Mouse (Mus musculus): Measurements from ENCODE around the gene Msl2.

Gene Msl2

DNA sequence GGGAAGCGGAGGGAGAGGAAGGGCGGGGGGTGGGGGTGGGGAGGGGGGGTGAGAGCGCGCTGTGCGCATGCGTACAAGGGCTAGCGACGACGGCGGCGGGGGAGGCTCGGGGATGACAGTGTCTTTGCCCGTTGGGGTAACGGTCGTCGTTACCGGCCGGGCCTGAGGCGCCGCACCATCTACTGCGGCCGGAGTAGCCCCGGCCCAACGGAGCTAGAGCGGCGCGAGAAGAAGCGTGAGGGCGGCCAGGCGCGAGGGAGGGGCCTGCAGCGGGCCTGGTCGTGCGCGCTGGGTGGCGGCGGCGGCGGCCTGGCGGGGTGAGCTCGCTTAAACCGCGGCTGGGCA lies at the start of gene Msl2:
TSS of gene Msl2 (plus strand) at position 115 of the 345 bp plus-strand sequence.
- Histone ChIP-seq H3K9me3 (ENCODE audit: low read length) (no peaks in the 10 kb centered on the region), H3K4me3 (replicated peaks; ENCODE audit: low read length) (peak within 1 kb of the TSS; percentile 94), H3K36me3 (ENCODE audit: insufficient read depth, low read length) (peaks cover 37% of the 10 kb centered on the region), H3K27me3 (ENCODE audit: insufficient read depth, low read length) (no peaks in the 10 kb centered on the region), H3K4me1 (replicated peaks; ENCODE audit: low read depth, low read length) (peaks cover 58% of the 10 kb centered on the region)
- TF ChIP-seq CTCF (conservative IDR thresholded peaks at IDR 0.05; ENCODE audit: low read length) (no peak), NANOG (IDR thresholded peaks at IDR 0.05; ENCODE audit: borderline replicate concordance, low read length) (no peak), POU5F1 (IDR thresholded peaks at IDR 0.05; ENCODE audit: borderline replicate concordance, low read length) (no peak)

DNA sequence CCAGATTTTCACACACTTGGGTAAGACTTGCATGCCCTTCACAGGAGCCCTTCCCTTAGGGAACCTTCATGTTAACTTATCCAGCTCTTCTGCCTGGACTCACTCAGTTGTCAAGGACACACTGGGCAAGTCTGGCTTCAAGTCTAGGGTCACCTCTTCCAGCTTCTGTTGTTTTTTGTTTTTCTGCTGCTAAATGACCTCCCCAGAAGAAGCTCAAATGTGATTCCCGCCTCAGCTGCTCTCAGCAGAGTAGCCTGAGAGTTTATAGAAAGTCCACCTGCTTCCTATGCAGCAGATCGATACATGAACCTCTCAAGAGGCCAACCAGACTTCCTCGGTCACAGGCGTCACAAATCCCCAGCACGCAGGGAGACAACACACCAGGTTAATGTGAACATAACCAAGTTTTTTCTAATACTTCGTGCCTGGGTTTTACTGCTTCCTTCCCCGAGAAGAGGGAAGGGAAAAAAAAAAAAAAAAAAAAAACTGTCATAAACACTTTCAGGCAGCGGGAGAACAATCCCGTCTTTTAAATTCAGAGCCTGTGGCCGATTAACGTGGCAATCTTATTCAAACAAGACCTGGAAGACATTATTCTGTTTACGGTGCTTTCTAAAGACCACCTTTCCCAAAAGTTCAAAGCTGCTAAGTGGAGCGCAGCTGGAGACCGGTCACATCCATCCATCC lies 40.0 kb upstream of the Msl2 start:
- 0 out of 2 replicates have a peak, but pooled peaks cover under 1% of the 10 kb centered on the region for H3K36me3 ChIP-seq (ENCODE audit: insufficient read depth, low read length)
- H3K4me1 ChIP-seq (replicated peaks; ENCODE audit: low read depth, low read length), result peaks cover 63% of the 10 kb centered on the region
- no peaks in the 10 kb centered on the region for H3K27me3 ChIP-seq (ENCODE audit: insufficient read depth, low read length)
- H3K9me3 ChIP-seq (ENCODE audit: low read length), result no peaks in the 10 kb centered on the region
- peak overlapping the region; percentile 84 for H3K4me3 ChIP-seq (replicated peaks; ENCODE audit: low read length)
- TF ChIP-seq CTCF (conservative IDR thresholded peaks at IDR 0.05; ENCODE audit: low read length) (no peak), POU5F1 (IDR thresholded peaks at IDR 0.05; ENCODE audit: borderline replicate concordance, low read length) (no peak), NANOG (IDR thresholded peaks at IDR 0.05; ENCODE audit: borderline replicate concordance, low read length) (peak; percentile 60; the same call in 1 of the 2 replicates)

DNA sequence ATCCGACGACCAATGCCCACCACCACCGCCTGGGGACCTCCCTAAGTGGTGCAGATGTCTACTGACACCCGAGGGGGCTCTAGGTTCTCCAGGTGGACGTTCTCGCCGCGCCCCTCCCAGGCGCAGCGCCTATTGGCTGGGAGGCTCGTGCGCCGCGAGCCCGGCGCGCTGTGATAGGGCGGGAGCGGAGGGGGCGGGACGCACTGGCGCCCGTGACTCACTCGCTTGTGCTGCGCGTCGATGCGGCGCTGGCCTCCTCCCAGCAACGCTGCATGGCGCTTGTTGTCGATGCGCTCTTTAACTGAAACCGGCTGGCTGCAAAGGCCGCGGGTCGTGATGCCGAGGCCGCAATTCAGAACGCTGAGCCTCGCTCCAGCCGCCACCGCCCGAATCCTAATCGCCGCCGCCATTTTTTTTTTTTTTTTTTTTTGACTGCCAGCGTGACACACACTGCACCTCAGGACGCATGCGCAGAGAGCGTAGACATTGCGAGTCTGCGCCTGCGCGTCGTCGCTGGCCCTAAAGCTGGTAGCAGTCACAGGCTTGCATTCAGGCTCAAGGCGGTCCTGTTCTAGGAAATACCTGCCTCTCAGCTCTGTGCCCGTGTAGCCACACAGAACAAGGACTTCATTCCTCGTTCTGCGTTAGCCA lies 39.3 kb upstream of the Msl2 start, which contains the start of gene Pccb:
TSS of gene Pccb (minus strand) at position 451 of the 651 bp plus-strand sequence.
- no peaks in the 10 kb centered on the region for H3K9me3 ChIP-seq (ENCODE audit: low read length)
- no peaks in the 10 kb centered on the region for H3K36me3 ChIP-seq (ENCODE audit: insufficient read depth, low read length)
- TF ChIP-seq POU5F1 (IDR thresholded peaks at IDR 0.05; ENCODE audit: borderline replicate concordance, low read length) (no peak), NANOG (IDR thresholded peaks at IDR 0.05; ENCODE audit: borderline replicate concordance, low read length) (no peak), CTCF (conservative IDR thresholded peaks at IDR 0.05; ENCODE audit: low read length) (no peak)
- H3K27me3 ChIP-seq (ENCODE audit: insufficient read depth, low read length), result no peaks in the 10 kb centered on the region
- H3K4me1 ChIP-seq (replicated peaks; ENCODE audit: low read depth, low read length), result peaks cover 65% of the 10 kb centered on the region
- H3K4me3 ChIP-seq (replicated peaks; ENCODE audit: low read length), result peak within 1 kb of the TSS; percentile 84

DNA sequence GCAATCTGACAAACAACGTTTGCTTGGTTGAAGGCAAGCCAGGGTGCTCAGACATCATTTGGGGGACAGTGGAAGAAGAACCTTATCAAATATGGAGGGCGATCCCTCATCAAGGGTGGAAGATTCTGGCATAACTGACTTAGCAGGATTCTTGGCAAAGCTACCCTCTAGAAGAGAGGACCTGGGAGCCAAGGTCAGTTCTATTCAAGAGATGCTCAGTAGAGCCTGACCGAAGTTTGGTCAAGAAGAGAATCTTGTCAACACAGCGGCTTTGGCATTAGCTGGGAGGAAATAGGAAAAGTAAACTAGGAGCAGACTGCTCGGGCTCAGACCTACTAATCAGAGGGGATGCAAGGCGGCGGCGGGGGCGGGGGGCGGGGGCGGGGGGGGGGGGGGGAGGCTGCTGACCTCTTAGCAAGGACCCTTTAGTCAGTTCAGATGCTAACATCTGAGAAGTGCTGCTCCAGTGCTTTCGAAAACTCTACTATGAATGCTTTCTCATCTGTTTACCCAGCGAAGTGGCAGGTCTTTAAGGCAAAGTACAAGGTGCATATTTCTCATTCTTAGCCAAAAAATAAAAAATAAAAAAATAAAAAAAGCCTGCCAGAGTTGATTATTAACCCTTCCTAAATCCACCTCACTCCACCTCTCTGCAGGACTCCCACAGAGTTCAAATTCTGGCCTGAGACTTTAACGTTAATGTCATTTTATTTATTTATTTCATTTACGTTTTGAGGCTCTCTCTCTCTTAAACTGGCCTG lies 37.9 kb upstream of the Msl2 start:
- Histone ChIP-seq H3K36me3 (ENCODE audit: insufficient read depth, low read length) (no peaks in the 10 kb centered on the region), H3K27me3 (ENCODE audit: insufficient read depth, low read length) (no peaks in the 10 kb centered on the region), H3K9me3 (ENCODE audit: low read length) (no peaks in the 10 kb centered on the region), H3K4me1 (replicated peaks; ENCODE audit: low read depth, low read length) (peaks cover 80% of the 10 kb centered on the region), H3K4me3 (replicated peaks; ENCODE audit: low read length) (no peak overlapping the region; the same call in 1 of the 2 replicates)
- TF ChIP-seq CTCF (conservative IDR thresholded peaks at IDR 0.05; ENCODE audit: low read length), result no peak
- no peak for TF ChIP-seq POU5F1 (IDR thresholded peaks at IDR 0.05; ENCODE audit: borderline replicate concordance, low read length)
- no peak for TF ChIP-seq NANOG (IDR thresholded peaks at IDR 0.05; ENCODE audit: borderline replicate concordance, low read length)

DNA sequence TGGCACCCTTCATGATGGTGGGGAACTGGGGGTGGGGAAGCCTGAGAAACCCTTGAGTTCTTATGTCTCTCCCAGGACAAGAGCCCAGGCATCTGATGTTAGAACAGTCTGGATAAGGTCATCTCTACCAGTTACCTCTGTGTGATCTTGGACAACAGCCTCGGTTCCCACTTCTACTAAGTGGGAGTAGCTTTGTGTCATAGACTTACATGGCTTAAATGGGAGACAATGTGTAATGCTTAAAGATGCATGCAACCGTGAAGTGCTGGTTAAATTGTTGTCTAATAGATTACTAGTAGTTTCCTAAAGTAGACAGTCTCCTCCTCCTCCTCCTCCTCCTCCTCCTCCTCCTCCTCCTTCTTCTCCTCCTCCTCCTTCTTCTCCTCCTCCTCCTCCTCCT lies 37.0 kb upstream of the Msl2 start:
- Histone ChIP-seq H3K4me1 (replicated peaks; ENCODE audit: low read depth, low read length) (peaks cover 81% of the 10 kb centered on the region), H3K4me3 (replicated peaks; ENCODE audit: low read length) (no peak overlapping the region), H3K9me3 (ENCODE audit: low read length) (no peaks in the 10 kb centered on the region), H3K27me3 (ENCODE audit: insufficient read depth, low read length) (no peaks in the 10 kb centered on the region), H3K36me3 (ENCODE audit: insufficient read depth, low read length) (no peaks in the 10 kb centered on the region)
- TF ChIP-seq NANOG (IDR thresholded peaks at IDR 0.05; ENCODE audit: borderline replicate concordance, low read length), result no peak
- no peak for TF ChIP-seq CTCF (conservative IDR thresholded peaks at IDR 0.05; ENCODE audit: low read length)
- no peak for TF ChIP-seq POU5F1 (IDR thresholded peaks at IDR 0.05; ENCODE audit: borderline replicate concordance, low read length)

DNA sequence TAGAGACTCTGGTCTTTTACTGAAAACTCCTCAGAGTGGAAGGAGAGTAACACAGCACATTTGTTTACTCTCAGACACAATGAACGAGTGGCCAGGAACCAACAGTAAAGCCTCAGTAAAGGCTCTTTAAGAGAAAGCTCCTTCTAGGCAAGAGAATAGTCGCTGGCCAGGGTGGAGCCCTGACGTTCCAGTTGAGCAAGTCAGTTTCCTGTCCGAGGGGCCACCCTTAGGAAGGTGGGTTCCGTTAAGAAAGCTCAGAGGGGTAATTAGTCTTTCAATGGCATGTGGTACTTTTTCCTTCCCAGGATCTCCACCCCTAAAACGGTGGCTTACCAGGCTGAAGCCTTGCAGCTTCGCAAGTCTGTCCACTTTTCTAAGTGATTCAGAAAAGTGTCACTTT lies 36.5 kb upstream of the Msl2 start:
- peaks cover 81% of the 10 kb centered on the region for H3K4me1 ChIP-seq (replicated peaks; ENCODE audit: low read depth, low read length)
- H3K4me3 ChIP-seq (replicated peaks; ENCODE audit: low read length), result peak overlapping the region; percentile 3; the same call in 1 of the 2 replicates
- no peak for TF ChIP-seq CTCF (conservative IDR thresholded peaks at IDR 0.05; ENCODE audit: low read length)
- no peak for TF ChIP-seq NANOG (IDR thresholded peaks at IDR 0.05; ENCODE audit: borderline replicate concordance, low read length)
- no peak for TF ChIP-seq POU5F1 (IDR thresholded peaks at IDR 0.05; ENCODE audit: borderline replicate concordance, low read length)
- no peaks in the 10 kb centered on the region for H3K27me3 ChIP-seq (ENCODE audit: insufficient read depth, low read length)
- no peaks in the 10 kb centered on the region for H3K36me3 ChIP-seq (ENCODE audit: insufficient read depth, low read length)
- H3K9me3 ChIP-seq (ENCODE audit: low read length), result no peaks in the 10 kb centered on the region

DNA sequence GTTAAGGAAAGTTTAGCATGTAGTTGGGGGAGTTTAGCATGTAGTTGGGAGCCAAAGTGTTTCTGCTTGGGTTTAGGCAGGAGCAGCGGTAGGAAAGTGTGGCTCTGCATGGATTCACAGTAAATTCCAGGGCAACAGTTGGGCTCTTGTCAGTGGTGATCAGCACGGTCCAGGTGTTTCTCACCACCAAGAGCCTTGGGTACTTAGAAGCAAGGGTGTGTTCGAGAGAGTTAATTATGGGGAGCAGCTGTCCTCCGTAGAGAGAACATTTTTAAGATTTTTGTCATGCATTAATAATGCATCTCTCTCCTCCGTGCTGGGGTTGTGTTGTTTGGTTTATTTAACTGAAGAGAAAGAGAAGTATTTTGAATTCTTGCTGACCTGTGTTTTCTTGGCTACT lies 35.3 kb upstream of the Msl2 start:
- H3K4me1 ChIP-seq (replicated peaks; ENCODE audit: low read depth, low read length), result peaks cover 84% of the 10 kb centered on the region
- no peak for TF ChIP-seq CTCF (conservative IDR thresholded peaks at IDR 0.05; ENCODE audit: low read length)
- TF ChIP-seq NANOG (IDR thresholded peaks at IDR 0.05; ENCODE audit: borderline replicate concordance, low read length), result no peak
- no peak for TF ChIP-seq POU5F1 (IDR thresholded peaks at IDR 0.05; ENCODE audit: borderline replicate concordance, low read length)
- H3K36me3 ChIP-seq (ENCODE audit: insufficient read depth, low read length), result no peaks in the 10 kb centered on the region
- no peaks in the 10 kb centered on the region for H3K27me3 ChIP-seq (ENCODE audit: insufficient read depth, low read length)
- H3K4me3 ChIP-seq (replicated peaks; ENCODE audit: low read length), result no peak overlapping the region
- H3K9me3 ChIP-seq (ENCODE audit: low read length), result no peaks in the 10 kb centered on the region

DNA sequence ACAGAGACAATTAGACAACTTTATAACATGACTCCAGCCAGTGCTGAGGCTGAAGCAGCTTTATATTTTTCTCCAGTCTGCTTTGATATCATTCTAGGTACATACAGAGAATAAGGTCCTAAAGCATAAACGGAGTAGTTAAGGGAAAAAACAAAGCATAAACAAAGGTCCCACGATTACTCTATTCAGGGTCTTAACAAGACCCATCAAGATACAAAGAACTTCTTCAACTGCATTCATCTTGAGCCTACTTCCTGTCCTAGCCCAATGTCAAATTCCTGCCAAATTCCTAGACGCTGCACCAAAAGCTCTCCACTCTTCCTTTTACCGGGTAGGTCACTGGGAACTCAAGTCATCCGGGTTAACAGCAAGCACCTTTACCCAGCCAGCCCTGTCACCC lies 32.4 kb upstream of the Msl2 start:
- Histone ChIP-seq H3K9me3 (ENCODE audit: low read length) (no peaks in the 10 kb centered on the region), H3K4me3 (replicated peaks; ENCODE audit: low read length) (peak overlapping the region; percentile 52), H3K4me1 (replicated peaks; ENCODE audit: low read depth, low read length) (peaks cover 81% of the 10 kb centered on the region), H3K36me3 (ENCODE audit: insufficient read depth, low read length) (no peaks in the 10 kb centered on the region), H3K27me3 (ENCODE audit: insufficient read depth, low read length) (no peaks in the 10 kb centered on the region)
- TF ChIP-seq NANOG (IDR thresholded peaks at IDR 0.05; ENCODE audit: borderline replicate concordance, low read length) (peak; percentile 100), POU5F1 (IDR thresholded peaks at IDR 0.05; ENCODE audit: borderline replicate concordance, low read length) (no peak)
